Mouse (Mus musculus) hindbrain, embryonic 10.5 days (tissue): ENCODE results near the gene Cntnap1. TPM values are rescaled to one million over a fixed set of nuclear protein-coding genes. Genes with fewer than 3 reads are reported as not detected.
A peak's percentile ranks its signal among the peaks of the same experiment; 100 is the strongest.

Experiments used
- DNase-seq: peaks from one replicate; pipeline ENCODE4 v3.0.0-alpha.2; 2017; ENCODE audit warnings: low spot score
- H3K27ac ChIP-seq: fragments of 300-500 bp; sonication (generic); 2 replicates; pipeline ENCODE4 v1.5.1; 2016; ENCODE audit warnings: mild to moderate bottlenecking, moderate library complexity
- H3K27me3 ChIP-seq: fragments of 300-500 bp; sonication (generic); 2 replicates; pipeline ENCODE4 v1.6.1; 2016; ENCODE audit warnings: mild to moderate bottlenecking; ENCODE audit not compliant: poor library complexity, insufficient read depth, severe bottlenecking
- H3K36me3 ChIP-seq: fragments of 300-500 bp; sonication (generic); 2 replicates; pipeline ENCODE4 v1.6.1; 2016; ENCODE audit warnings: mild to moderate bottlenecking, moderate library complexity
- H3K4me1 ChIP-seq: fragments of 300-500 bp; sonication (generic); replicated peaks from 2 replicates; pipeline ENCODE4 v1.6.1; 2016; ENCODE audit warnings: mild to moderate bottlenecking
- H3K4me3 ChIP-seq: fragments of 300-500 bp; sonication (generic); 2 replicates; pipeline ENCODE4 v1.5.1; 2016; ENCODE audit warnings: mild to moderate bottlenecking, moderate library complexity
- H3K9me3 ChIP-seq: fragments of 300-500 bp; sonication (generic); 2 replicates; pipeline ENCODE4 v1.6.1; 2016; ENCODE audit warnings: mild to moderate bottlenecking, moderate library complexity
- WGBS: fragments of 180-500 bp; shearing (Covaris S2); methylation state at CpG from one replicate; pipeline ENCODE4 v1.1.7; 2016; 5-methylcytosine and 5-hydroxymethylcytosine counted together
- polyA plus RNA-seq: library from polyadenylated mRNA; unstranded; fragments of >200 nt; fragmentation: Nextera tagmentation; extraction: Ambion mirVana; gene quantifications from 2 replicates; pipeline ENCODE4 v1.2.1, GENCODE M21; 2016

The Cntnap1 gene
- polyA plus RNA-seq, 1 experiment from 2014 or later: 0.71 TPM

DNA sequence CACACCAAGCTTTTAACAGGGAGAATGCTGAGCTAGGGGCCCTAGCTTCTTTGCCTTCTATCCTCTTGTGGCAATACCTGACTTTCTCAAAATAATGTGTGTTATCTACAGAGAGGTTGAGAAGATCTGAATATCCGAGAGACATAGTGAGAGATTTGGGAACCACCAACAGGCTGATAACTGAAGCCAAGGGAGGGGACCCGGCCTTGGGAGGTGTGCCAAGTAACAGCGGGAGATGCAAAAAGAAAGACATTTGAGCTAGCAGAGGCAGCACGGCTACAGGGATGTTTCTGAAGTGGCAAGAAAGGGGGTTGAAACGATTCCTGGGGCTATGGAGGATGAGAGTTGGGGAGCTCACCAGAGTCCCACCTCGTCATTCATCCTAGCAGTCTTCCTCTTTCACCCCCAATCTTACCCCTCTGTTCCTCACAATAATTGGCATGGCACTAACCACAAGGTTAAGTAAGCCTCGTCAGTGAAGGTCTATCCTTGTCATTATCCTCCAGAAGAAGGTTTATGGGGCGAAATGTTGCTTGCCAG is 59.1 kb downstream of the Cntnap1 start:
- Histone ChIP-seq H3K27me3 (peaks cover 9% of the 10 kb centered on the region; the same call in 1 of the 2 replicates), H3K36me3 (no peaks in the 10 kb centered on the region), H3K9me3 (no peaks in the 10 kb centered on the region), H3K4me3 (no peak overlapping the region; the same call in 1 of the 2 replicates), H3K4me1 (peaks cover 50% of the 10 kb centered on the region), H3K27ac (peak overlapping the region; percentile 86)
- 22% methylated on average over 8 of the region's 8 CpGs for WGBS
- DNase-seq: no peak

DNA sequence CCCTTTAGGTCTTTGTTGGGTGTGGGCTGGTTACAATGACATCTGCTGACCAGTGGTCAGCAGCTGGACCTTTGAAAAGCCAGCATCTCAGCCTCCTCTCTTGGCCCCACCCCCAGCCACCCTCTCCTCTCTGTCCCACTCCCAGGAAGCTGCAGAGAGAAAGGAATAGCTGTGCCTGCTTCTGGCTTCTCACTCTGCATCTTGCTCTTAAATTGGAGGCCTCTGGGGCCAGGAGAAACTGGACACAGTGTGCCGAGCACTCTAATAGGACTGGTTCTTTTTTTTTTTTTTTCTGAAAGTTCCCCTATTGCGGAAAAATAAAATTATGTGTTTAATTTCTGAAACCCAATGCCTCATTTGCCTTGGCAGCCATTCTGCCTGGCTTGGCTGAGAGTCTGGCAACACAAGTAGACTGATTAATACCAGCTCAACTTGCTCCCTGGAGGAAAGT is 59.8 kb downstream of the Cntnap1 start:
- H3K4me3 ChIP-seq: 0 out of 2 replicates have a peak overlapping the region, but pooled peaks have one; percentile 13
- no peaks in the 10 kb centered on the region for H3K9me3 ChIP-seq
- H3K36me3 ChIP-seq: no peaks in the 10 kb centered on the region
- peaks cover 48% of the 10 kb centered on the region for H3K4me1 ChIP-seq
- no peak for DNase-seq
- H3K27ac ChIP-seq: peak overlapping the region; percentile 86
- WGBS: 25% methylated on average over 2 of the region's 2 CpGs
- H3K27me3 ChIP-seq: peaks cover 9% of the 10 kb centered on the region; the same call in 1 of the 2 replicates

DNA sequence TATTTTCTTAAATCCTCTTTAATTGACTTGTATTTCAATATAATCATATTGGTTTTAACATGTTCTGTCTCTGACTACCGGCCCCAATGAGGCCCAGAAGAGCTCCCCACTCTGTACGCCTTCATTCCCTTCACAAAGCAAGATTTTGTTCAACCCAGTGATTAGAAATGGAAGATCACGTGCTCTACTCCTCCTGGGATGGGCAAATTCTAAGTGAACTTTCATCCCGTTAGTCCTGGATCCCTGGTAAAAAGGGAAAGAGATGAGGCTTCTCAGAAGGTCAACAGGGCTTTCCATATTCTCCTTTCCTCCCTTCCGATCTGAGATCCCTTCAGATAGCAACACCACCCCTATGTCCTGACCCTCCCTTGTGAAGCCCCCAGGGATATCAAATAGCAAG is 60.2 kb downstream of the Cntnap1 start:
- Histone ChIP-seq H3K27me3 (peaks cover 9% of the 10 kb centered on the region; the same call in 1 of the 2 replicates), H3K4me3 (peak overlapping the region; percentile 9)

DNA sequence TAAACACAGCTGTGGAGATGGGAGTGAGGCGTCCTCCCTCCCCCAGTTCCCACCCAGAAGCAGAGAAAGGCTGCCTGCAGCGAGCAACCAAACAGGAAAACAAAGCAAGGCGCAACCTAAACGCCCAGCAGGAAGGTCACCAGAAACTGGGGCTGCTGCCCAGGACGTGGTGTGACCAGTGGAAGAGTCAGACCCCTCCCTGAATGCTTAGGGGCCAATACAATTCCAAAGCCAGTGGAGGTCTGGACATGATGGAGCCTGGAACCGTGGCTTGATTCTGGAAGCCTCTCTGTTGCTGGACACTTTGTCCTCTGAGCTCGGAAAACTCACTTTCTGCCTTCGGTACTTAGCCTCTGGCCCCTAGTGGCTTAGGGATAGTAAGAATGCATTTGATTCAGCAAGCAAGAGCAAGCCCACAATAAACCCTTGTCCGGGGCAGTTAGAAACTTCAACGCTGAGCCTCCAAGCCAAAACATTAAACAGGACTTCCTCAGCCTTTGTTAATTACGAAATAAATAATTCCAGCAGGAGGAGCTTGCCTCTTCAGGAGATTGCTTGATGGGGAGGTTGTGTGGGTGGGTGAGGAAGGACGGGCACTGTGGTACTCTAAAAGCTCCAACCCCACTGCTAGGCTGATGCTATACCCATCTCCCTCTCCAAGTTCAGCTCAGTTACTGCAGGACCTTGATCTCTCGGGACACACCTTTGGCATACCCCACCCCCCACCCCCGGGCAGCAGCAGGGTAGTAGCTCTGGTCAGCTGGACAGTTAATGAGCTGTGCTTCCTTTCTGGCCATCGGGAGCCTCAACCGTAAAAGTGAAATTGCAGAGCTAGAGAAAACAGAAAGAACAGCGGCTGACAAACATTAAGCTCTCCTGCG is 60.9 kb downstream of the Cntnap1 start:
- WGBS: 10% methylated on average over 18 of the region's 18 CpGs
- Histone ChIP-seq H3K4me1 (peaks cover 37% of the 10 kb centered on the region), H3K27ac (peak overlapping the region; percentile 86), H3K9me3 (no peaks in the 10 kb centered on the region), H3K36me3 (no peaks in the 10 kb centered on the region), H3K27me3 (peaks cover 9% of the 10 kb centered on the region; the same call in 1 of the 2 replicates), H3K4me3 (peak overlapping the region; percentile 9)
- DNase-seq: peak; percentile 51

More for the DNA sequence above, 60.2 kb downstream of the Cntnap1 start:
- Histone ChIP-seq H3K36me3 (no peaks in the 10 kb centered on the region), H3K27ac (peak overlapping the region; percentile 86), H3K9me3 (no peaks in the 10 kb centered on the region), H3K4me1 (peaks cover 44% of the 10 kb centered on the region)
- DNase-seq: no peak
- 14% methylated on average over 5 of the region's 5 CpGs for WGBS

DNA sequence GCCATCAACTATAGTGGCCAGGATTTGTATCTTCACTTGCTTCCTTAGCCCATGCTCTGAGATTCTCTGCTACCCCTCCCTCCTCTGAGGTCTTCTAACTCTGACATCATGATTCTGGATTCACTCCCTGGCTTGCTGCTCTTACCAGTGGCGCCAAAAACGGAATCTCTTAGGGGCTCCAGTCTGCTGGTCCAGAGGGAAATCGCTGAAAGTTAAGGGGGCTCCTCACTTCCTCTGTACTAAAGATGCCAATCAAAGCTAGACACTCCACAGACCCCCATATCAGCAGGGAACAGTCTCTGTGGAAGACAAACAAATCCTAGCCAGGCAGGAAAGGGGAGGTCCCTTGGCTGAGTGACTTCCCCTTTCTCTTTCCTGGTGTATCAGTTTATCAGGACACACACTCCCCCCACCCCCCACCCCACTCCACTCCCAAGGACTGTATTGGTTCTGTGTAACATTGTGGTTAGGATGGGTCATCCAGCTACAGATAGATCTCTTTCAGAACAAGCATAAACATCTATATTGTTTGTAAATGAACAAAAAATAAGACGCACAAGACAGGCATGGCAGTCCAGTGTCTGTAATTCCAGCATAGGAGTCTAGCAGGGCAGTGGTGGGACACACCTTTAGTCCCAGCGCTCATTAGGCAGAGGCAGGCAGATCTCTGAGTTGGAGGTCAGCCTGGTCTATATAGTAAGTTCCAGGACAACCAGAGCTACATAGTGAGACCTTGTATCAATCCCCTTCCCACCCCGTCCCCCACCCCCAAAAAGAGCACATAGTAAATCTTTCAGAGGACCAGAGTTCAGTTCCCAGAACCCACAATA is 61.9 kb downstream of the Cntnap1 start:
- H3K36me3 ChIP-seq: no peaks in the 10 kb centered on the region
- no peak for DNase-seq
- peaks cover 34% of the 10 kb centered on the region for H3K4me1 ChIP-seq
- peak overlapping the region; percentile 86 for H3K27ac ChIP-seq
- H3K4me3 ChIP-seq: peak overlapping the region; percentile 9; the same call in 1 of the 2 replicates
- WGBS: 63% methylated on average over 6 of the region's 6 CpGs
- H3K27me3 ChIP-seq: peaks cover 9% of the 10 kb centered on the region; the same call in 1 of the 2 replicates
- H3K9me3 ChIP-seq: no peaks in the 10 kb centered on the region

DNA sequence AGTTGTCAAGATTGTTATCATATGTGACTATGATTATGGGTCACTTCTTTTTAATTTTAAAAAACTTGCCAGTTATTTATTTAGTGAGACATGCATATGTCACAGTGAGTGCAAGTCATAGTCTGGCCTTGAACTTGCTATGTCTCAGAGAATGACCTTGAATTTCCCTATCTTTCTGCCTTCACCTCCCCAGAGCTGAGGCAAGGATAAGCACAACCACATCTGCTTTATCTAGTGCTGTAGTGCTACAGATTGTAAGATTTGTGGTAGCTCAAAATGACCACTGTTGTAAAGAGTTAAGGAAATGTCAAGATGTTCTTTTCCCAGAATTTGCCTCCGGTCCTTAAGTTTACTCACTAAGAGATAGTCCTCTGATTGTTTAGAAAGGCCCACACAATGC is 62.9 kb downstream of the Cntnap1 start:
- H3K36me3 ChIP-seq: no peaks in the 10 kb centered on the region
- 94% methylated on average over 1 of the region's 1 CpGs for WGBS
- DNase-seq: no peak

DNA sequence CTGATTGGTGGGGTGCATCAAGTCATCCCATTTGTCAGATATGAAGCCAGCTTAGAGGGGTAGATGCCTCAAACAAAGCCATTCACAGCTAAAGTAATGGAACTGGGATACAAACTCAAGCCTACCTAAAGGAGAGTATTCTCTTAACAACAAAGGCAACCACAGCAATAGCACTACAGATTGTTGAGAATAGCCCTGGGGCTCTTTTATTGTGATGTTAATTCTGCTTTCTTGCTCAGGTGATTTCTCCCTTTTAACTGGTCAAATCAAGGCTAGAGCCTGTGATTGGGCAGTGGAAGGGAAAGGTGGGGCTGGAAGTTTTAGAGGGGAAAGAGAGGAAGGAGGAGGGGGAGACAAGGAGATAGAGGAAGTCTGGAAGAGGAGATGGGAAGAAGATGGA is 63.8 kb downstream of the Cntnap1 start:
- Histone ChIP-seq H3K27me3 (0 out of 2 replicates have a peak, but pooled peaks cover 3% of the 10 kb centered on the region), H3K4me1 (peaks cover 39% of the 10 kb centered on the region), H3K27ac (no peak overlapping the region), H3K36me3 (no peaks in the 10 kb centered on the region), H3K9me3 (no peaks in the 10 kb centered on the region), H3K4me3 (no peak overlapping the region)
- DNase-seq: no peak

More for the DNA sequence above, 62.9 kb downstream of the Cntnap1 start:
- Histone ChIP-seq H3K9me3 (no peaks in the 10 kb centered on the region), H3K4me1 (peaks cover 38% of the 10 kb centered on the region), H3K27me3 (peaks cover 3% of the 10 kb centered on the region; the same call in 1 of the 2 replicates), H3K27ac (no peak overlapping the region), H3K4me3 (no peak overlapping the region)

DNA sequence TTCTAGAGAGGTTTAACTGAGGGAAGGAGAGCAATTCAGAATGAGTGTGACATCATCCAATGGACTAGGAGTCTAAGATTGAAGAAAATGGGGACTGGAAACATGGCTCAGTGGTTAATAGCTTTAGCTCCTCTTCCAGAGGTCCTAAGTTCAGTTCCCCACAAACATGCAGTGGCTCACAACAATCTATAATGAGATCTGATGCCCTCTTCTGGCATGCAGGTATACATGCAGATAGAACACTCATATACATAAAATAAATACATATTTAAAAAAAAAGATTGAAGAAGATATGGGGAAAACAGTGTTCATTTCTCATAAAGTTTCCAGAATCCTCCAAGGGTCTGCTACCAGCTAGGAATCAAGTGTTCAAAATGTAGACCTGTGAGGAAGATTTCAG is 65.1 kb downstream of the Cntnap1 start:
- DNase-seq: no peak
- Histone ChIP-seq H3K36me3 (no peaks in the 10 kb centered on the region), H3K4me1 (peaks cover 26% of the 10 kb centered on the region), H3K27ac (no peak overlapping the region), H3K27me3 (no peaks in the 10 kb centered on the region), H3K4me3 (no peak overlapping the region), H3K9me3 (no peaks in the 10 kb centered on the region)

DNA sequence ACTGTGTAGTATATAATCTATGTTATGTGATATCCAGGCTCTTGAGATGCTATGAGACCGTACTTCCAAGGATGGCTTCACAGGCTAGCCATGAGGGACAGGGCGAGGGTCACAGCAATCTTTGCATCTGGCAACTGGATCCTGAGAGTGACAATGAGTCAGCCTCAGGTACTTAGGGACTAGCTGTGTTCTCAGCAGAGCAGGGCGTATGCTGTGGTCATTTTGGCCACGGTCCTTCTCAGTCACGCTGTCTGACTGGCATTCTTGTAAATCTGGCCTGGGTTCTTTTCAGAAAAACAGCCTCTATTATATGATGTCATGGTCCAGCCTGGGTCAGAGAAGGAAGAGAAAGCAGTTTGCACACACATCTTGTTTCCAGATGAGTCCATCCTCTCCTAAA is 66.5 kb downstream of the Cntnap1 start:
- Histone ChIP-seq H3K9me3 (no peaks in the 10 kb centered on the region), H3K27ac (no peak overlapping the region), H3K4me1 (peaks cover 12% of the 10 kb centered on the region), H3K4me3 (no peak overlapping the region), H3K36me3 (no peaks in the 10 kb centered on the region), H3K27me3 (no peaks in the 10 kb centered on the region)
- DNase-seq: no peak
- WGBS: 93% methylated on average over 5 of the region's 5 CpGs

DNA sequence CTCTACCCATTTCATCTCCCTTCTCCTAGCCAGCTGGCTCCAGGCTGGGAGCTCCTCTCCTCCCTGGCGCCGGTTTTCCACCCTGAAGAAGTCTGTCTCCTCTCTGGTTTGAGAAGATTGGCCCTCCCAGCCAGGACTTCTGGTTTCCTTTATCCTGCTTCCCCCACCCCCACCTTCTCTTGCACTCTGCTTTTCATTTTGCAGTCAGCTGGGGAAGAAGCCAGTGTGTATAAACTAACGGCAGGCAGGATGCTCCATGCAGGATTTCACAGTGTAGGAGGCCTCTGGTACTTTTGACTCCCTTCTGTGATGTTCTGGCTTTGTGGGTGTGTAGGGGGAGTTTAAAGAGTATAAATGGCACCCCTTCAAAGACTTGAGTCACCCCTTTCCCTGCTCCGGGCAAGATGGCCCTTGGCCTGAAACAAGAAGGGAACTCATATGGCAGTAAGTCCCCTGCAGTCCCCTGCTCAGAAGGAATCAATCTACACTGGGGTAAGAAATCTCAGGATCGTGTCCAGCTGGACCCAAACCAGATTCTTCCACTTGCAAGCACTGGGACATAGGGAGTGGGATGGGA is 67.8 kb downstream of the Cntnap1 start:
- 56% methylated on average over 5 of the region's 5 CpGs for WGBS
- no peak for DNase-seq
- no peak overlapping the region for H3K4me3 ChIP-seq
- peak overlapping the region; percentile 14; the same call in 1 of the 2 replicates for H3K27ac ChIP-seq
- no peaks in the 10 kb centered on the region for H3K36me3 ChIP-seq
- H3K4me1 ChIP-seq: peaks cover 5% of the 10 kb centered on the region; the same call in 1 of the 2 replicates
- no peaks in the 10 kb centered on the region for H3K9me3 ChIP-seq
- no peaks in the 10 kb centered on the region for H3K27me3 ChIP-seq
